8 mouse cellular contexts compared by ENCODE assay signal in the genomic region with DNA sequence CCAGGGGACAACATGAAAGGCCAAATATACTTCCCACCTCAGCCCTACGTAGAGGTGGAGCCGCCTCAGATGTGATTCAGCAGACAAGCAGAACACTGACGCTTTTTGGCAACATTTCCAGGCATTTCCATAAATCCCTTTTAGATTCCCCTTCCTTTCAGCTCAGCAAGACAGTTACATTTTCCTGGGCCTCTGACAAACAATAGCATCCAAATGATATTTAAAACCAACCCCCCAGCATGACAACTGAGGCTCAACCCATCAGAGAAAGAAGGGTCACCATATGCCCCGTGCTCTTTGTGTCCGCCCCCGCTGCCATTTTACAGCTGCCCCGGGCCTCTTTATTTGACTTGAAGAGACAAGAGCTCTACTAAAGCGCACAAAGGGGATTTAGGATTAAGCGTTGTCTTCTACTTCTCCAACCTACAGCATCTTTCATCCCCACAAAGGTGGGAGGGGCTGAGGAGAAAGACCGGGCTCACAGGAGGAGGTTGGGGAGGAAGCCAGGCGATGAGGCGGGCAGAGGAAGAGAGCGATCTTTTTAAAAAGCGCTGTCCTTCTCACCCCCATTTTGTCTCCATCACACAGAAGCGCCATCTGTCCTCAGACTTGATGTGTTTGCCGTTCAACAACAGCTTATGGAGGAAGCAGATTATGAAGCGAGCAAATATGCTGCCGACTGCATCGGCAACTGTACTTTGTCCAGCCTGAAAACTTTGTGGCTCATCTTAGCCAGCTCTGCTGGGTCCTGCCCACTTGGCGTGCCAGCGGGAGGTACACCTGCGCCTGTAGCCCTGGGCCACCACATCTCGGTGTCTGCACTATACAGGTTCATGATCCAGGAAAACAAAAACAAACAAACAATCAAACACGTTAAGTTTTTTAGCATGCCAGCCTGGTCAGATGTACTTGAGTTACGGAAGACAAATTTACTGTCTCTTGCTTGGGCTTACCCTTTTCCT. TPM values are rescaled to one million over a fixed set of nuclear protein-coding genes. Genes with fewer than 3 reads are reported as not detected.
DNase-seq lines count a peak whose midpoint lies in the region; ATAC-seq and TF ChIP-seq lines count a peak whose summit lies in the region.

No protein-coding gene starts in this region.

- H3K9ac ChIP-seq in hindbrain, embryonic 13.5 days = peak overlapping the region; percentile 61

- H3K36me3 ChIP-seq in kidney, adult 2 months (ENCODE audit: control insufficient read depth, insufficient read depth, low read length) = no peaks in the 10 kb centered on the region
- H3K36me3 ChIP-seq in hindbrain, embryonic 13.5 days = no peaks in the 10 kb centered on the region
- no peaks in the 10 kb centered on the region for H3K36me3 ChIP-seq in midbrain, embryonic 10.5 days
- no peaks in the 10 kb centered on the region for H3K36me3 ChIP-seq in thymus, adult 2 months (ENCODE audit: control insufficient read depth, insufficient read depth, low read length)

- peak overlapping the region; percentile 54 for H3K4me2 ChIP-seq in hindbrain, embryonic 13.5 days

- no peak overlapping the region for H3K27ac ChIP-seq in kidney, adult 2 months (ENCODE audit: insufficient read depth, low read depth, low read length)
- peak overlapping the region; percentile 66 for H3K27ac ChIP-seq in hindbrain, embryonic 13.5 days
- peak overlapping the region; percentile 75 for H3K27ac ChIP-seq in midbrain, embryonic 10.5 days (replicated peaks)
- no peak overlapping the region for H3K27ac ChIP-seq in thymus, adult 2 months (ENCODE audit: control insufficient read depth, insufficient read depth, low read length)

- ATAC-seq in hindbrain, embryonic 13.5 days (ENCODE audit: low FRiP score) = peak; percentile 24; the same call in 1 of the 2 replicates
- ATAC-seq in erythroid progenitor cell, adult 5-6 weeks (replicated peaks; ENCODE audit: low FRiP score, poor library complexity, severe bottlenecking) = no peak

- no peaks in the 10 kb centered on the region for H3K27me3 ChIP-seq in kidney, adult 2 months (replicated peaks; ENCODE audit: control insufficient read depth, insufficient read depth, low read length)
- H3K27me3 ChIP-seq in hindbrain, embryonic 13.5 days = peaks cover 8% of the 10 kb centered on the region; the same call in 1 of the 2 replicates
- peaks cover 100% of the 10 kb centered on the region for H3K27me3 ChIP-seq in midbrain, embryonic 10.5 days (ENCODE audit: low read depth, poor library complexity, severe bottlenecking)
- H3K27me3 ChIP-seq in thymus, adult 2 months (ENCODE audit: control insufficient read depth, insufficient read depth, low read length) = no peaks in the 10 kb centered on the region; the same call in 1 of the 2 replicates

- no peak for TF ChIP-seq POLR2A in kidney, adult 2 months (IDR thresholded peaks at IDR 0.05; ENCODE audit: low read depth, low read length)
- no peak for TF ChIP-seq POLR2A in thymus, adult 2 months (IDR thresholded peaks at IDR 0.05; ENCODE audit: control insufficient read depth, extremely low read depth, insufficient read depth, low read length, poor library complexity)

- peak; percentile 5 for DNase-seq in kidney, adult 2 months
- no peak for DNase-seq in kidney, postnatal 14 days
- peak; percentile 30 to 40 for DNase-seq in cerebellum, postnatal 36 days
- DNase-seq in midbrain, embryonic 10.5 days (ENCODE audit: low spot score) = peak; percentile 75
- DNase-seq in spleen, postnatal 14 days (ENCODE audit: low spot score in 2 of 2) = no peak
- no peak for DNase-seq in thymus, adult 2 months

- H3K4me3 ChIP-seq in kidney, adult 2 months (ENCODE audit: insufficient read depth, low read depth, low read length) = no peak overlapping the region
- peak overlapping the region; percentile 25 for H3K4me3 ChIP-seq in hindbrain, embryonic 13.5 days
- peak overlapping the region; percentile 43 for H3K4me3 ChIP-seq in midbrain, embryonic 10.5 days
- no peak overlapping the region for H3K4me3 ChIP-seq in thymus, adult 2 months (ENCODE audit: control insufficient read depth, insufficient read depth, low read length)

- TF ChIP-seq CTCF in kidney, adult 2 months (conservative IDR thresholded peaks at IDR 0.05; ENCODE audit: insufficient read depth, insufficient read length, low read depth, low read length) = no peak
- no peak for TF ChIP-seq CTCF in thymus, adult 2 months (IDR thresholded peaks at IDR 0.05; ENCODE audit: borderline replicate concordance, control insufficient read depth, extremely low read depth, insufficient read depth, low read length, poor library complexity)

- H3K4me1 ChIP-seq in kidney, adult 2 months (ENCODE audit: control insufficient read depth, insufficient read depth, low read length) = no peaks in the 10 kb centered on the region
- H3K4me1 ChIP-seq in hindbrain, embryonic 13.5 days (replicated peaks) = peaks cover 14% of the 10 kb centered on the region
- H3K4me1 ChIP-seq in midbrain, embryonic 10.5 days = peaks cover 21% of the 10 kb centered on the region
- no peaks in the 10 kb centered on the region for H3K4me1 ChIP-seq in thymus, adult 2 months (replicated peaks; ENCODE audit: control insufficient read depth, insufficient read depth, low read length)

- H3K9me3 ChIP-seq in hindbrain, embryonic 13.5 days = no peaks in the 10 kb centered on the region
- H3K9me3 ChIP-seq in midbrain, embryonic 10.5 days (replicated peaks) = peaks cover 3% of the 10 kb centered on the region; the same call in 1 of the 2 replicates

- WGBS in kidney, adult 2 months = 44% methylated on average over 25 of the region's 25 CpGs
- WGBS in hindbrain, embryonic 13.5 days = 18% methylated on average over 25 of the region's 25 CpGs
- 15% methylated on average over 25 of the region's 25 CpGs for WGBS in midbrain, embryonic 10.5 days
- 61% methylated on average over 25 of the region's 25 CpGs for WGBS in thymus, adult 2 months

RNA-seq across cellular contexts. Expression of a gene that starts 53.7 kb away (rescaled TPM):
- 1.4 and 1.7 TPM in 2 replicates for polyA plus RNA-seq in kidney, adult 2 months (2012; rRNA removed)
- polyA plus RNA-seq in hindbrain, embryonic 13.5 days (2015; fragmentation: Nextera tagmentation; extraction: Ambion mirVana) = 29.3 and 30.2 TPM in 2 replicates
- polyA plus RNA-seq in midbrain, embryonic 10.5 days (2016; fragmentation: Nextera tagmentation; extraction: Ambion mirVana) = 207 and 237 TPM in 2 replicates
- 23.1 and 27.7 TPM in 2 replicates for total RNA-seq in erythroid progenitor cell, adult 5-6 weeks (2015; ENCODE audit: low replicate concordance)
- 26.1 and 31.8 TPM in 2 replicates for total RNA-seq in erythroid progenitor cell, adult 5-6 weeks (2017; ENCODE audit: low replicate concordance)
- polyA plus RNA-seq in thymus, adult 2 months (2012; rRNA removed) = 313 and 333 TPM in 2 replicates

Comparison
In these comparisons a context has a peak if more than half of its experiments do, and no peak if none do; other contexts are left out.
1. DNase-seq: peak in kidney, adult 2 months (single experiment), cerebellum, postnatal 36 days (2 of 2) and midbrain, embryonic 10.5 days (single experiment); none in kidney, postnatal 14 days (single experiment), spleen, postnatal 14 days (0 of 2) and thymus, adult 2 months (single experiment).
2. H3K27ac ChIP-seq: peak in hindbrain, embryonic 13.5 days (single experiment) and midbrain, embryonic 10.5 days (single experiment); none in kidney, adult 2 months (single experiment) and thymus, adult 2 months (single experiment).
3. H3K4me3 ChIP-seq: peak in hindbrain, embryonic 13.5 days (single experiment) and midbrain, embryonic 10.5 days (single experiment); none in kidney, adult 2 months (single experiment) and thymus, adult 2 months (single experiment).
4. RNA of a gene that starts 53.7 kb away (polyA plus RNA-seq): 313 to 333 TPM in thymus, adult 2 months, 207 to 237 TPM in midbrain, embryonic 10.5 days and 29.3 to 30.2 TPM in hindbrain, embryonic 13.5 days; 1.4 to 1.7 TPM in kidney, adult 2 months; every median in the first group is over 10 times any median in the second.